Mouse (Mus musculus): ENCODE measurements around the gene Amn1.

Amn1 gene

GRCm38 (mm10) chr6:149107615-149108014, 80.9 kb downstream of the Amn1 start:
- no peak for DNase-seq (ENCODE audit: inconsistent ontology term)
